ENCODE assay signal across 8 mouse cellular contexts in the genomic region with DNA sequence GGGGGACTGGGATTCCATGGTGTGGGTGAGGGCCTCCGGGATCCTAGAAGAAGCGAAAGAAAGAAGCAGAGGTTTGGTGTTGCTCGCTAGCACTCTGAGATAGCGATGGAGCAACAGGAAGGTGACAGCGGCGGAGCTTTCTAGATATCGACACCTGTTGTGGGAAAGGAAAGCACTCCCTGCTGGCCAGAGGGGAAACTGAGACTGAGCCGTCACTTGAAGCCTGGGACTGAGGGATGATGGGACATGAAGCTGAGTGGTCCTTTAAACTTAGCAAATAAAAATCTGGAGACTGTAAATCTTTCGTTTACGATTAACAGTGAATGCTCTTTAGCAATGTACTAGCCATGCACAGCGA.
A peak's percentile ranks its signal among the peaks of the same experiment; 100 is the strongest.
DNase-seq lines count a peak whose midpoint lies in the region; ATAC-seq and TF ChIP-seq lines count a peak whose summit lies in the region.

No protein-coding gene starts in this region.

- H3K4me1 ChIP-seq in hindbrain, embryonic 13.5 days (replicated peaks), result peaks cover 8% of the 10 kb centered on the region
- H3K4me1 ChIP-seq in hindbrain, embryonic 14.5 days (replicated peaks; ENCODE audit: control insufficient read depth, insufficient read depth, low read length), result no peaks in the 10 kb centered on the region
- no peaks in the 10 kb centered on the region for H3K4me1 ChIP-seq in intestine, postnatal 0 days (replicated peaks; ENCODE audit: control insufficient read depth, insufficient read depth, low read length)
- no peaks in the 10 kb centered on the region for H3K4me1 ChIP-seq in stomach, postnatal 0 days (replicated peaks; ENCODE audit: control insufficient read depth, insufficient read depth)

- H3K9me3 ChIP-seq in hindbrain, embryonic 13.5 days, result no peaks in the 10 kb centered on the region
- H3K9me3 ChIP-seq in hindbrain, embryonic 14.5 days (ENCODE audit: control insufficient read depth, low read length), result no peaks in the 10 kb centered on the region
- H3K9me3 ChIP-seq in intestine, postnatal 0 days (ENCODE audit: control insufficient read depth), result no peaks in the 10 kb centered on the region
- no peaks in the 10 kb centered on the region for H3K9me3 ChIP-seq in stomach, postnatal 0 days (ENCODE audit: control insufficient read depth, low read length)

- no peak for TF ChIP-seq EP300 in stomach, postnatal 0 days (optimal IDR thresholded peaks at IDR 0.05)

- H3K9ac ChIP-seq in hindbrain, embryonic 13.5 days, result no peak overlapping the region
- no peak overlapping the region for H3K9ac ChIP-seq in hindbrain, embryonic 14.5 days
- no peak overlapping the region for H3K9ac ChIP-seq in intestine, postnatal 0 days (ENCODE audit: low read depth, low read length)
- H3K9ac ChIP-seq in stomach, postnatal 0 days (ENCODE audit: low read length), result peak overlapping the region; percentile 13; the same call in 1 of the 2 replicates

- WGBS in hindbrain, embryonic 13.5 days, result 55% methylated on average over 11 of the region's 11 CpGs
- 57% methylated on average over 11 of the region's 11 CpGs for WGBS in hindbrain, embryonic 14.5 days
- WGBS in intestine, postnatal 0 days, result 25% methylated on average over 11 of the region's 11 CpGs
- 30% methylated on average over 11 of the region's 11 CpGs for WGBS in stomach, postnatal 0 days

- DNase-seq in hindbrain, embryonic 14.5 days (ENCODE audit: low spot score), result no peak
- peak; percentile 13 for DNase-seq in urinary bladder, postnatal 14 days (ENCODE audit: low spot score)
- no peak for DNase-seq in urinary bladder, adult 18-20 months (ENCODE audit: low spot score in 2 of 2)
- DNase-seq in stomach, postnatal 0 days (ENCODE audit: low spot score), result no peak
- DNase-seq in thymus, postnatal 14 days, result no peak
- DNase-seq in adrenal gland, postnatal 10 days, result no peak

- no peak overlapping the region for H3K4me3 ChIP-seq in hindbrain, embryonic 13.5 days
- no peak overlapping the region for H3K4me3 ChIP-seq in hindbrain, embryonic 14.5 days (replicated peaks; ENCODE audit: low read length)
- peak overlapping the region; percentile 23 for H3K4me3 ChIP-seq in intestine, postnatal 0 days (ENCODE audit: low read depth, low read length)
- peak overlapping the region; percentile 10; the same call in 1 of the 2 replicates for H3K4me3 ChIP-seq in stomach, postnatal 0 days (ENCODE audit: low read depth, low read length)

- peak overlapping the region; percentile 40; the same call in 1 of the 2 replicates for H3K27ac ChIP-seq in hindbrain, embryonic 13.5 days
- H3K27ac ChIP-seq in hindbrain, embryonic 14.5 days, result no peak overlapping the region
- H3K27ac ChIP-seq in intestine, postnatal 0 days (ENCODE audit: low read depth, low read length), result no peak overlapping the region
- H3K27ac ChIP-seq in stomach, postnatal 0 days (replicated peaks), result peak overlapping the region; percentile 40

- H3K36me3 ChIP-seq in hindbrain, embryonic 13.5 days, result no peaks in the 10 kb centered on the region
- no peaks in the 10 kb centered on the region for H3K36me3 ChIP-seq in hindbrain, embryonic 14.5 days (replicated peaks; ENCODE audit: control insufficient read depth, insufficient read depth)
- H3K36me3 ChIP-seq in intestine, postnatal 0 days (ENCODE audit: control insufficient read depth, insufficient read depth), result no peaks in the 10 kb centered on the region
- H3K36me3 ChIP-seq in stomach, postnatal 0 days (ENCODE audit: control insufficient read depth, insufficient read depth, low read length), result no peaks in the 10 kb centered on the region

- no peaks in the 10 kb centered on the region for H3K27me3 ChIP-seq in hindbrain, embryonic 13.5 days
- H3K27me3 ChIP-seq in hindbrain, embryonic 14.5 days (ENCODE audit: control insufficient read depth, insufficient read depth, low read length), result no peaks in the 10 kb centered on the region
- H3K27me3 ChIP-seq in intestine, postnatal 0 days (replicated peaks; ENCODE audit: control insufficient read depth, insufficient read depth, low read length), result no peaks in the 10 kb centered on the region
- no peaks in the 10 kb centered on the region for H3K27me3 ChIP-seq in stomach, postnatal 0 days (ENCODE audit: control insufficient read depth, insufficient read depth, low read length)

- H3K4me2 ChIP-seq in hindbrain, embryonic 13.5 days, result no peak overlapping the region; the same call in 1 of the 2 replicates
- H3K4me2 ChIP-seq in hindbrain, embryonic 14.5 days (replicated peaks), result no peak overlapping the region
- peak overlapping the region; percentile 60 for H3K4me2 ChIP-seq in intestine, postnatal 0 days (replicated peaks; ENCODE audit: low read depth)
- H3K4me2 ChIP-seq in stomach, postnatal 0 days (replicated peaks; ENCODE audit: low read depth), result peak overlapping the region; percentile 43

- no peak for TF ChIP-seq CTCF in intestine, postnatal 0 days (IDR thresholded peaks at IDR 0.05; ENCODE audit: low read depth)
- TF ChIP-seq CTCF in stomach, postnatal 0 days (IDR thresholded peaks at IDR 0.05; ENCODE audit: low read depth), result no peak

- ATAC-seq in hindbrain, embryonic 13.5 days (ENCODE audit: low FRiP score), result no peak
- ATAC-seq in hindbrain, embryonic 14.5 days (ENCODE audit: low FRiP score), result no peak
- ATAC-seq in intestine, postnatal 0 days, result peak; percentile 73
- peak; percentile 49 for ATAC-seq in stomach, postnatal 0 days (ENCODE audit: low FRiP score, low TSS enrichment)

Comparison
In these comparisons a context has a peak if more than half of its experiments do, and no peak if none do; other contexts are left out.
1. H3K27ac ChIP-seq: peak in hindbrain, embryonic 13.5 days (single experiment) and stomach, postnatal 0 days (single experiment); none in hindbrain, embryonic 14.5 days (single experiment) and intestine, postnatal 0 days (single experiment).
2. ATAC-seq: peak in intestine, postnatal 0 days (single experiment) and stomach, postnatal 0 days (single experiment); none in hindbrain, embryonic 13.5 days (single experiment) and hindbrain, embryonic 14.5 days (single experiment).
3. H3K4me2 ChIP-seq: peak in intestine, postnatal 0 days (single experiment) and stomach, postnatal 0 days (single experiment); none in hindbrain, embryonic 13.5 days (single experiment) and hindbrain, embryonic 14.5 days (single experiment).
4. H3K4me3 ChIP-seq: peak in intestine, postnatal 0 days (single experiment) and stomach, postnatal 0 days (single experiment); none in hindbrain, embryonic 13.5 days (single experiment) and hindbrain, embryonic 14.5 days (single experiment).